Mouse (Mus musculus) testis, adult 2 months (tissue): Measurements from ENCODE around the gene Lrig2. TPM values are rescaled to one million over a fixed set of nuclear protein-coding genes. Genes with fewer than 3 reads are reported as not detected.

Experiments
- H3K27ac ChIP-seq: fragments of 200-500 bp; 2 replicates; pipeline ENCODE4 v1.5.1; 2012; ENCODE audit warnings: low read depth, low read length; ENCODE audit not compliant: control insufficient read depth, insufficient read depth
- H3K27me3 ChIP-seq: fragments of 200-500 bp; 2 replicates; pipeline ENCODE4 v1.6.1; 2012; ENCODE audit warnings: mild to moderate bottlenecking, low read length, moderate library complexity; ENCODE audit not compliant: control insufficient read depth, insufficient read depth
- H3K36me3 ChIP-seq: fragments of 200-500 bp; 2 replicates; pipeline ENCODE4 v1.6.1; 2012; ENCODE audit warnings: mild to moderate bottlenecking, low read length; ENCODE audit not compliant: control insufficient read depth, insufficient read depth
- H3K4me1 ChIP-seq: fragments of 200-500 bp; 2 replicates; pipeline ENCODE4 v1.6.1; 2012; ENCODE audit warnings: low read length; ENCODE audit not compliant: control insufficient read depth, insufficient read depth
- H3K4me3 ChIP-seq: fragments of 200-500 bp; 2 replicates; pipeline ENCODE4 v1.5.1; 2012; ENCODE audit warnings: low read depth, mild to moderate bottlenecking, low read length, moderate library complexity, mixed read lengths; ENCODE audit not compliant: control insufficient read depth
- CTCF ChIP-seq: fragments of 200-500 bp; IDR thresholded peaks from 2 replicates; pipeline ENCODE4 v1.5.1; 2012; ENCODE audit warnings: low read depth, mild to moderate bottlenecking, inconsistent platforms, low read length, moderate library complexity; ENCODE audit not compliant: control insufficient read depth, insufficient read depth, insufficient replicate concordance
- POLR2A ChIP-seq: fragments of 200-500 bp; IDR thresholded peaks from 2 replicates; pipeline ENCODE4 v1.6.1; 2012; ENCODE audit warnings: low read depth, mild to moderate bottlenecking, inconsistent platforms, low read length, moderate library complexity; ENCODE audit not compliant: control insufficient read depth
- polyA plus RNA-seq: library from polyadenylated mRNA; depleted of rRNA; stranded (reverse); fragments of >200 nt; gene quantifications from 2 replicates; pipeline ENCODE4 v1.2.3, GENCODE M21; 2012

The Lrig2 gene
- polyA plus RNA-seq, 1 experiment, result 7.5 TPM

- Histone ChIP-seq H3K4me3 (no peak overlapping the region), H3K27ac (no peak overlapping the region), H3K36me3 (no peaks in the 10 kb centered on the region), H3K4me1 (no peaks in the 10 kb centered on the region), H3K27me3 (no peaks in the 10 kb centered on the region)
- TF ChIP-seq POLR2A (no peak), CTCF (no peak)
Observed at GRCm38 (mm10) chr3:104400126-104400525, 111.6 kb downstream of the Lrig2 start.

GRCm38 (mm10) chr3:104399296-104400045, 112.2 kb downstream of the Lrig2 start:
- Histone ChIP-seq H3K4me1 (no peaks in the 10 kb centered on the region), H3K36me3 (no peaks in the 10 kb centered on the region), H3K27me3 (no peaks in the 10 kb centered on the region), H3K4me3 (no peak overlapping the region), H3K27ac (no peak overlapping the region)
- TF ChIP-seq CTCF, result no peak
- TF ChIP-seq POLR2A, result no peak

- TF ChIP-seq CTCF, result no peak
- no peak for TF ChIP-seq POLR2A
- no peak overlapping the region for H3K4me3 ChIP-seq
Observed at GRCm38 (mm10) chr3:104397316-104397715, 114.4 kb downstream of the Lrig2 start.

GRCm38 (mm10) chr3:104396736-104397081, 115.0 kb downstream of the Lrig2 start:
- H3K4me3 ChIP-seq, result no peak overlapping the region
- no peaks in the 10 kb centered on the region for H3K4me1 ChIP-seq
- H3K36me3 ChIP-seq, result no peaks in the 10 kb centered on the region
- H3K27ac ChIP-seq, result no peak overlapping the region
- H3K27me3 ChIP-seq, result no peaks in the 10 kb centered on the region
- TF ChIP-seq POLR2A (no peak), CTCF (no peak)

More at GRCm38 (mm10) chr3:104397316-104397715, 114.4 kb downstream of the Lrig2 start:
- H3K27me3 ChIP-seq, result no peaks in the 10 kb centered on the region
- H3K27ac ChIP-seq, result no peak overlapping the region
- H3K36me3 ChIP-seq, result no peaks in the 10 kb centered on the region
- H3K4me1 ChIP-seq, result no peaks in the 10 kb centered on the region

- no peak overlapping the region for H3K4me3 ChIP-seq
- H3K27ac ChIP-seq, result no peak overlapping the region
- TF ChIP-seq CTCF, result no peak
- TF ChIP-seq POLR2A, result no peak
- no peaks in the 10 kb centered on the region for H3K27me3 ChIP-seq
- no peaks in the 10 kb centered on the region for H3K36me3 ChIP-seq
- no peaks in the 10 kb centered on the region for H3K4me1 ChIP-seq
Observed at GRCm38 (mm10) chr3:104396067-104396735, 115.5 kb downstream of the Lrig2 start.

GRCm38 (mm10) chr3:104390072-104390471, 121.6 kb downstream of the Lrig2 start:
- H3K36me3 ChIP-seq, result no peaks in the 10 kb centered on the region
- no peak overlapping the region for H3K4me3 ChIP-seq
- no peaks in the 10 kb centered on the region for H3K4me1 ChIP-seq
- no peak for TF ChIP-seq POLR2A
- TF ChIP-seq CTCF, result no peak
- H3K27ac ChIP-seq, result no peak overlapping the region
- H3K27me3 ChIP-seq, result no peaks in the 10 kb centered on the region

- Histone ChIP-seq H3K36me3 (no peaks in the 10 kb centered on the region), H3K27me3 (no peaks in the 10 kb centered on the region), H3K27ac (no peak overlapping the region), H3K4me3 (no peak overlapping the region), H3K4me1 (no peaks in the 10 kb centered on the region)
- TF ChIP-seq POLR2A, result no peak
Observed at GRCm38 (mm10) chr3:104389449-104389848, 122.3 kb downstream of the Lrig2 start.

GRCm38 (mm10) chr3:104385587-104385986, 126.1 kb downstream of the Lrig2 start:
- H3K4me1 ChIP-seq, result no peaks in the 10 kb centered on the region
- H3K36me3 ChIP-seq, result no peaks in the 10 kb centered on the region
- TF ChIP-seq POLR2A, result no peak
- no peak overlapping the region for H3K27ac ChIP-seq
- H3K27me3 ChIP-seq, result no peaks in the 10 kb centered on the region
- H3K4me3 ChIP-seq, result no peak overlapping the region
